Mouse (Mus musculus) ES-E14 (cell line): ENCODE data around the gene Uvrag. TPM values are rescaled to one million over a fixed set of nuclear protein-coding genes. Genes with fewer than 3 reads are reported as not detected.

Source experiments
- DNase-seq: peaks from one replicate; pipeline ENCODE4 v3.0.0-alpha.2; 2013; ENCODE audit warnings: low read depth, low spot score
- H3K27ac ChIP-seq: 2 replicates; pipeline ENCODE4 v1.5.1; 2012; ENCODE audit warnings: low read depth, mild to moderate bottlenecking, low read length, moderate library complexity, mixed read lengths; ENCODE audit not compliant: poor library complexity, insufficient read depth, severe bottlenecking
- H3K36me3 ChIP-seq: 2 replicates; pipeline ENCODE4 v1.6.1; 2012; ENCODE audit warnings: mild to moderate bottlenecking, low read length, moderate library complexity, mixed read lengths; ENCODE audit not compliant: control insufficient read depth, poor library complexity, insufficient read depth, severe bottlenecking
- H3K4me1 ChIP-seq, 2 experiments: fragments of 150-350 bp in 1 of 2; sonication (generic) in 1 of 2; 2 replicates each; pipeline ENCODE4 v1.6.1; 2012; ENCODE audit warnings: low read length in 2 of 2, mild to moderate bottlenecking in 1 of 2, mixed read lengths in 1 of 2; ENCODE audit not compliant: control insufficient read depth in 2 of 2, insufficient read depth in 2 of 2, poor library complexity in 1 of 2
- H3K4me3 ChIP-seq, 2 experiments: fragments of 150-350 bp in 1 of 2; sonication (generic) in 1 of 2; 2 replicates each; pipeline ENCODE4 v1.5.1; 2012; ENCODE audit warnings: low read length in 2 of 2, low read depth in 1 of 2, mild to moderate bottlenecking in 1 of 2, mixed read lengths in 1 of 2; ENCODE audit not compliant: insufficient read depth in 1 of 2, poor library complexity in 1 of 2, severe bottlenecking in 1 of 2
- H3K9ac ChIP-seq: 2 replicates; pipeline ENCODE4 v1.6.1; 2012; ENCODE audit warnings: low read depth, mild to moderate bottlenecking, low read length, mixed read lengths; ENCODE audit not compliant: poor library complexity, insufficient read depth, severe bottlenecking
- H3K9me3 ChIP-seq: fragments of 150-350 bp; sonication (generic); 2 replicates; pipeline ENCODE4 v1.6.1; 2012; ENCODE audit warnings: low read depth, mild to moderate bottlenecking, low read length; ENCODE audit not compliant: control insufficient read depth, insufficient read depth
- CHD2 ChIP-seq: IDR thresholded peaks from 2 replicates; pipeline ENCODE4 v1.6.1; 2014; ENCODE audit warnings: mild to moderate bottlenecking, low read depth, low read length, inconsistent platforms
- HCFC1 ChIP-seq: IDR thresholded peaks from 2 replicates; pipeline ENCODE4 v1.6.1; 2012; ENCODE audit warnings: low read length, inconsistent platforms, borderline replicate concordance; ENCODE audit not compliant: insufficient read depth
- MAFK ChIP-seq: IDR thresholded peaks from 2 replicates; pipeline ENCODE4 v1.6.1; 2014; ENCODE audit warnings: mild to moderate bottlenecking, low read depth, low read length, inconsistent platforms; ENCODE audit not compliant: insufficient read depth
- ZC3H11A ChIP-seq: IDR thresholded peaks from 2 replicates; pipeline ENCODE4 v1.6.1; 2012; ENCODE audit warnings: low read depth, mild to moderate bottlenecking, inconsistent platforms, low read length, borderline replicate concordance
- ZNF384 ChIP-seq: IDR thresholded peaks from 2 replicates; pipeline ENCODE4 v1.6.1; 2012; ENCODE audit warnings: low read depth, low read length, inconsistent platforms
- in situ Hi-C, 2 experiments: fragments of 600-800 bp; cut with MboI; formaldehyde crosslinking; loops; one replicate each; pipeline ENCODE4 v1.15.1; 2025; ENCODE audit warnings: low sequenced_read_pairs in 2 of 2, inconsistent platforms in 1 of 2; ENCODE audit not compliant: unreplicated experiment in 2 of 2
- total RNA-seq: library from RNA; depleted of rRNA; stranded (reverse); fragments of 300-350 nt; gene quantifications from 2 replicates; pipeline ENCODE4 v1.2.3, GENCODE M21; 2012

The Uvrag gene
- total RNA-seq, 1 experiment, result 14.6 TPM

- Histone ChIP-seq H3K36me3 (no peaks in the 10 kb centered on the region), H3K27ac (no peak overlapping the region), H3K9me3 (no peaks in the 10 kb centered on the region), H3K4me1 (peaks cover 0 to 5% of the 10 kb centered on the region in 2 experiments; a peak in 1 of 4 replicates), H3K4me3 (no peak overlapping the region), H3K9ac (no peak overlapping the region)
- in situ Hi-C loops, result no loop called here
- DNase-seq, result no peak
- TF ChIP-seq CHD2 (no peak), HCFC1 (no peak), MAFK (no peak)
Measured at GRCm38 (mm10) chr7:99174006-99174405, 33.1 kb upstream of the Uvrag start.

GRCm38 (mm10) chr7:99172898-99173297 is 32.0 kb upstream of the Uvrag start:
- Histone ChIP-seq H3K4me3 (no peak overlapping the region), H3K9me3 (no peaks in the 10 kb centered on the region), H3K36me3 (no peaks in the 10 kb centered on the region), H3K4me1 (peaks cover 0 to 5% of the 10 kb centered on the region in 2 experiments; a peak in 1 of 4 replicates), H3K27ac (no peak overlapping the region), H3K9ac (no peak overlapping the region)
- TF ChIP-seq ZNF384 (no peak), ZC3H11A (no peak), CHD2 (no peak)
- no peak for DNase-seq
- in situ Hi-C loops, result no loop called here

- Histone ChIP-seq H3K9me3 (no peaks in the 10 kb centered on the region), H3K27ac (no peak overlapping the region), H3K4me3 (no peak overlapping the region), H3K36me3 (no peaks in the 10 kb centered on the region), H3K9ac (no peak overlapping the region), H3K4me1 (peaks cover 0 to 5% of the 10 kb centered on the region in 2 experiments; a peak in 1 of 4 replicates)
- TF ChIP-seq CHD2 (no peak), ZNF384 (no peak), HCFC1 (no peak), MAFK (no peak), ZC3H11A (no peak)
- DNase-seq, result peak; percentile 21
- in situ Hi-C loops, result no loop called here
Measured at GRCm38 (mm10) chr7:99171730-99172463, 31.0 kb upstream of the Uvrag start.

- no peak overlapping the region for H3K4me3 ChIP-seq
- H3K9ac ChIP-seq, result no peak overlapping the region
- H3K4me1 ChIP-seq, result peaks cover 0 to 5% of the 10 kb centered on the region in 2 experiments; a peak in 1 of 4 replicates
- H3K27ac ChIP-seq, result no peak overlapping the region
- TF ChIP-seq CHD2 (no peak), HCFC1 (no peak), MAFK (no peak), ZNF384 (no peak), ZC3H11A (no peak)
- no peaks in the 10 kb centered on the region for H3K9me3 ChIP-seq
- DNase-seq, result no peak
- in situ Hi-C loops, result no loop called here
- no peaks in the 10 kb centered on the region for H3K36me3 ChIP-seq
Measured at GRCm38 (mm10) chr7:99170519-99170918, 29.6 kb upstream of the Uvrag start.
